Mouse (Mus musculus): ENCODE measurements around the gene Hs3st4.

DNA sequence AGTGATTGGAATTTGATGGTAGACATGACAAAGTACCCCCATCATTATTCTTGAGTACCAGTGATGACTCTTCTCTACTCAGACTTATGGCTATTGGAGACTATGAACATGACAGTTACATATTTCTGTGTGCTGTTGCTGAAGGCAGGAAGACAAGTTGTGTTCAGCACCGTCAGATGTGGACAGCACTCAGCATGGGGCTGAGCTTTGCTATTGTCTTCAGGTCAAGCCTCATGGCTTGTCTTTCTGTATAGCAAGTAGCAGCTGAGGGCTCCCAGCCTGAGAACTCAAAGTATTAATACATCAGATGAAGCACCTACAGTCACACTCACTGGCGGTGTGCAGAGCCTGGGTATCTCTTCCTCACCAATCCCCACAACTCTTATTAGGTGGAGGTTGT is 49.6 kb downstream of the Hs3st4 start:
- no peak for TF ChIP-seq HCFC1 (IDR thresholded peaks at IDR 0.05; ENCODE audit: borderline replicate concordance, insufficient read depth, low read length)
- no peak for TF ChIP-seq CHD2 (IDR thresholded peaks at IDR 0.05; ENCODE audit: low read depth, low read length)
- no peak for TF ChIP-seq MAFK (IDR thresholded peaks at IDR 0.05; ENCODE audit: insufficient read depth, low read depth, low read length)
